ENCODE assay signal across 8 mouse cellular contexts in the genomic region with DNA sequence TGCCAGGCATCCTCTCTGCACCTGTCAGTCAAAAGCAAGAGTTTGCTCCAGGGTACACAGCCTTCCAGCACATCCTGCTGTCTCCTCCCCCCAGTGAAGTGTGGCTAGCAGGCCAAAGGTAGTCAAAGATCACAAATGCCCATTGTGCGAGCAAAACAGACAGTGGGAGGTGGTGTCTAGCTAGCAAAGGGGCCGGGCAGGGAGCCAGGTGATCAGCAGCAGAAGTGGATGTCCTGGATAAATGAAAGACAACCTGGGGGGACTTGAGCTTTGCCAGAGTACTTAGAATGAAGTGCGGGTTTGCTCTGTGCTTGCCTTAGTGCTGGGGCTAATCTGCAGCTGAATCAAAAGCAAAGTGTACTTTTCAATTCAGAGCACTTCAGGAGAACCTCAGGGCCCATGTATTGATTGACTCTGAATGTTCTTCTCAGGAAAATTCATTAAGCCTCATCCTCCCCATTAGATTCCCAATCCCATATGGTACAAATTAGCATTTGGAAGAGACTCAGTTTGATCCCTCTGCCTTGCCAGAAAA.
A peak's percentile ranks its signal among the peaks of the same experiment; 100 is the strongest.
DNase-seq lines count a peak whose midpoint lies in the region; ATAC-seq lines count a peak whose summit lies in the region.

No protein-coding gene starts in this region.

- no peak overlapping the region for H3K9ac ChIP-seq in kidney, embryonic 15.5 days
- H3K9ac ChIP-seq in forebrain, embryonic 16.5 days (replicated peaks; ENCODE audit: low read depth, low read length), result no peak overlapping the region
- no peak overlapping the region for H3K9ac ChIP-seq in liver, embryonic 13.5 days

- H3K27me3 ChIP-seq in kidney, embryonic 15.5 days, result no peaks in the 10 kb centered on the region
- H3K27me3 ChIP-seq in forebrain, embryonic 16.5 days (replicated peaks; ENCODE audit: control insufficient read depth, insufficient read depth, low read length), result no peaks in the 10 kb centered on the region
- H3K27me3 ChIP-seq in liver, embryonic 13.5 days, result no peaks in the 10 kb centered on the region

- H3K4me2 ChIP-seq in kidney, embryonic 15.5 days, result no peak overlapping the region
- no peak overlapping the region for H3K4me2 ChIP-seq in forebrain, embryonic 16.5 days (ENCODE audit: low read length)
- H3K4me2 ChIP-seq in liver, embryonic 13.5 days, result no peak overlapping the region

- WGBS in kidney, embryonic 15.5 days, result 54% methylated on average over 3 of the region's 3 CpGs
- 12% methylated on average over 3 of the region's 3 CpGs for WGBS in forebrain, embryonic 16.5 days
- 47% methylated on average over 3 of the region's 3 CpGs for WGBS in liver, embryonic 13.5 days (ENCODE audit: insufficient replicate concordance)

- ATAC-seq in kidney, embryonic 15.5 days (replicated peaks; ENCODE audit: low FRiP score), result no peak
- peak; percentile 65 for ATAC-seq in forebrain, embryonic 16.5 days
- ATAC-seq in liver, embryonic 13.5 days (ENCODE audit: low read depth), result 0 out of 2 replicates have a peak, but pooled peaks have one; percentile 45

- H3K27ac ChIP-seq in kidney, embryonic 15.5 days, result no peak overlapping the region
- peak overlapping the region; percentile 17 for H3K27ac ChIP-seq in forebrain, embryonic 16.5 days (ENCODE audit: low read length)
- no peak overlapping the region for H3K27ac ChIP-seq in liver, embryonic 13.5 days

- no peaks in the 10 kb centered on the region for H3K4me1 ChIP-seq in kidney, embryonic 15.5 days
- peaks cover 8% of the 10 kb centered on the region for H3K4me1 ChIP-seq in forebrain, embryonic 16.5 days (replicated peaks; ENCODE audit: control insufficient read depth, insufficient read depth, low read length)
- no peaks in the 10 kb centered on the region; the same call in 1 of the 2 replicates for H3K4me1 ChIP-seq in liver, embryonic 13.5 days (replicated peaks)

- no peaks in the 10 kb centered on the region for H3K36me3 ChIP-seq in kidney, embryonic 15.5 days
- H3K36me3 ChIP-seq in forebrain, embryonic 16.5 days (ENCODE audit: control insufficient read depth, insufficient read depth), result no peaks in the 10 kb centered on the region
- H3K36me3 ChIP-seq in liver, embryonic 13.5 days, result no peaks in the 10 kb centered on the region

- H3K9me3 ChIP-seq in kidney, embryonic 15.5 days (replicated peaks), result no peaks in the 10 kb centered on the region
- no peaks in the 10 kb centered on the region for H3K9me3 ChIP-seq in forebrain, embryonic 16.5 days (ENCODE audit: control insufficient read depth, low read length)
- no peaks in the 10 kb centered on the region for H3K9me3 ChIP-seq in liver, embryonic 13.5 days (replicated peaks)

- H3K4me3 ChIP-seq in kidney, embryonic 15.5 days (replicated peaks), result no peak overlapping the region
- H3K4me3 ChIP-seq in forebrain, embryonic 16.5 days (replicated peaks; ENCODE audit: low read length), result no peak overlapping the region
- no peak overlapping the region for H3K4me3 ChIP-seq in liver, embryonic 13.5 days (replicated peaks)

- intact Hi-C loops in left cerebral cortex, postnatal 25 days (cut with DNase I), result no loop called here

- peak; percentile 48 for DNase-seq in kidney, adult 18-20 months
- DNase-seq in cerebellum, adult 11-12 months, result peak; percentile 57
- no peak for DNase-seq in liver, embryonic 13.5 days
- no peak for DNase-seq in lung, postnatal 10 days
- DNase-seq in left cerebral cortex, postnatal 25 days (ENCODE audit: low spot score in 2 of 2), result no peak
- no peak for DNase-seq in urinary bladder, adult 18-20 months (ENCODE audit: low spot score in 2 of 2)

Comparison
In these comparisons a context has a peak if more than half of its experiments do, and no peak if none do; other contexts are left out.
1. DNase-seq: peak in kidney, adult 18-20 months (single experiment) and cerebellum, adult 11-12 months (single experiment); none in liver, embryonic 13.5 days (single experiment), lung, postnatal 10 days (single experiment), left cerebral cortex, postnatal 25 days (0 of 2) and urinary bladder, adult 18-20 months (0 of 2).